Mouse (Mus musculus) erythroid progenitor cell, adult 5-6 weeks (primary cell): ENCODE data around the gene Cbfb. TPM values are rescaled to one million over a fixed set of nuclear protein-coding genes. Genes with fewer than 3 reads are reported as not detected.

ENCODE experiments used
- ATAC-seq: replicated peaks from 2 replicates; pipeline ENCODE4 v1.8.0; 2016; ENCODE audit warnings: moderate number of reproducible peaks, mild to moderate bottlenecking, moderate TSS enrichment, inconsistent platforms; ENCODE audit not compliant: poor library complexity, low FRiP score, severe bottlenecking
- total RNA-seq, 2 experiments: library from RNA; stranded (forward) in 1 of 2; stranded (reverse) in 1 of 2; fragments of 150-400 nt in 1 of 2; fragments of 186-747, 209-891 nt in 1 of 2; gene quantifications; 2 replicates each; pipeline versions ENCODE4 v1.2.3 to v1.2.4; 2015 to 2017; ENCODE audit warnings: low replicate concordance in 2 of 2

Cbfb gene
- total RNA-seq, 2 experiments from 2014 or later = 29.3 to 34.4 TPM

- ATAC-seq = no peak
These were observed 62.9 kb downstream of the Cbfb start for GRCm38 (mm10) chr8:105233126-105233935.

- no peak for ATAC-seq
These were observed 64.7 kb downstream of the Cbfb start for GRCm38 (mm10) chr8:105235206-105235605.

- no peak for ATAC-seq
These were observed 67.1 kb downstream of the Cbfb start for GRCm38 (mm10) chr8:105237442-105238142.

DNA sequence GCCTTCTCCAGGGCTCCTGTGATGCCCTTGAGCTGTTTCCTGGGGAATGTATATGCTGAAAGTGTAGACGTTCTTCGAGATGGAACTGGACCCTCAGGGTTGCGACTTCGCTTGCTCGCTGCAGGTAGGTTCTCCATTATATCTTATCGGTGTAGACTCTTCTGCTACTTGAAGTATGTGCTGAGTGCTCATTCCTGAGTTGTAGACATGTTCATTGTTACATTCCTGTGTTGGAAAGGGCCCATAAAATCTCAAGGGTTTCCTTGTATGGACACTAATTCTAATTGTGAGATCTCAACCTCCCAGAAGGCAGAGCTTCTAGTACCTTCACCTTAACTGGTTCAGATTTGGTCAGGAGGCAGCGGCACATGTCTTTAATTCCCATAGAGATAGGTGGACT, 70.5 kb downstream of the Cbfb start:
- no peak for ATAC-seq

DNA sequence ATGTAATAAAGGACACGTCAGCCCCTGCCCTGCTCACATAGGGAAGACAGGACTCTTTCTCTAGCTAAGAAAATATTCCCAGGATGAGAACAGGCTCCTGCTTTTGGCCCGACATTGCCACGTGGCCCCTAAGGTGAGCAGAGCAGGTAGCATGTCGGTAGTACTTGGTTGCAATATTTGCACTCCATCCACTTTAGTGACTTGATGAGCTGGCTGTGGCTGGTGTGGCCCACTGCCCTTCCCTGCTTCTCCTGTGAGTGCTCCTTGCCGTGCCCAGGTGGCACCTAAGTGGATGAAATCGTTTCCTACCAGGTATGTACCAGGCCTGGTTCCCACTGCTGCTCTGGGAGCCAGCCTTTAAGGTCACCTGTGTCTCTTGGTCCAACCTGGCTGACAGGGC, 81.5 kb downstream of the Cbfb start:
- no peak for ATAC-seq

- no peak for ATAC-seq
These were observed 82.4 kb downstream of the Cbfb start for GRCm38 (mm10) chr8:105252680-105253537.

- no peak for ATAC-seq
These were observed 83.3 kb downstream of the Cbfb start for GRCm38 (mm10) chr8:105253766-105254151.

DNA sequence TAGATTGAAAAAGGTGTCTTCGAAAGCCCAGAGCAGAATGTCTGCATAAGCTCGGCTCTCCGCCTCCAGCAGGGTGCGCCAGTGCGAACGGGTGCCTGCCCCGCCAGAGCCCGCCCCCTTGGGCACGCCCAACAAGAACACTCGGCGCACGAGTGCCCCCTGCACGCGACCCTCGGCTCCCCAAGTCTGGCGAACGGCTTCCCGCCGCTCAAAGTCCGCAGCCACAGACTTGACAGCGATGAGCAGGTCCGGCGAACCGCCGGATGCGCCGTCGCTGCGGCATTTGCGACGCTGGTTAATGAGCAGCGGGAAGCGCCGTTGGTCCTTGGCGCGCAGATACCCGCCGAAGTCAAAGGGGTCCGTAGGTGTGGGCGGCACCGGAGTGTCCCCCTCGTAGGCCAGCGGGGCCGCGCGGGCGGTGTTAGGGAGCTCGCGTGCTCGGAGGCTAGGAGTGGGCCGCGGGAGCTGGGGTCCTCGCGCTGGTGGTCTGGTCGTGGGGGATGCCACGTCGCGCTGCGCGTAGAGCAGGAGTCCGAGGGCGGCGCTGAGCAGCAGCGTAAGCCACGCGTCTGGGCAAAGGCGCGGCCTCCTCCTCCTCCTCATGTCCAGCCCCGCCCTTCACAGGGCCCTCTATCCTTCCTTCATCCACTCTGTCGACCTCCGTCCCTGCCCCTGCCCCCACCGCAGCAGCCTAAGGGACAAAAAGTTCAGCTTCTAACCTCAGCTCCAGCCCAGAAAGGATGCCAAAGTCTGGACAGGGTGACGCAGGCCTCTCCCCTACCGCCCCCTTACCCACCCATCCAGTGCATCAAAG, 83.9 kb downstream of the Cbfb start:
- ATAC-seq = peak; percentile 84

DNA sequence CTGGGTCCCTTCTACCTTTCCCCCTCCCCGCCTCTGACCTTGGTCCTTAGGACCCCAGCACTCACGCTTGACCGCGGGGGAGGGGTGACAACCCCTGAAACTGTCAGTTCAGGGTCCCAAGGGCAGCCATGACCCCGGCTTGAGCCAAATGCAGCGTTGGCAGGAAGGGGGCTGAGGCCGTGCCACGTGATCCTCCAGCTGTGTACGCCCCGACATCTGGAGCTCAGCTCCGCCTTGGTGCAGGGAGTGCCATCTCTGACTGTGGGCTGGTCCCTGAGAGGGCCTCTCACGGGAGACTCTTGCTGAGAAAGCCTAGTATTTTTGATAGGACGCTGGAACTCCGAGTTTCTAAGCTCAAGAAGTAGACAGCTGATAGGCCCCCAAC, 84.5 kb downstream of the Cbfb start, which contains the start of gene B3gnt9:
TSS of gene B3gnt9 (minus strand) at position 188 of the 385 bp plus-strand sequence.
- ATAC-seq = peak; percentile 74

GRCm38 (mm10) chr8:105257318-105258114, 87.0 kb downstream of the Cbfb start:
- no peak for ATAC-seq

DNA sequence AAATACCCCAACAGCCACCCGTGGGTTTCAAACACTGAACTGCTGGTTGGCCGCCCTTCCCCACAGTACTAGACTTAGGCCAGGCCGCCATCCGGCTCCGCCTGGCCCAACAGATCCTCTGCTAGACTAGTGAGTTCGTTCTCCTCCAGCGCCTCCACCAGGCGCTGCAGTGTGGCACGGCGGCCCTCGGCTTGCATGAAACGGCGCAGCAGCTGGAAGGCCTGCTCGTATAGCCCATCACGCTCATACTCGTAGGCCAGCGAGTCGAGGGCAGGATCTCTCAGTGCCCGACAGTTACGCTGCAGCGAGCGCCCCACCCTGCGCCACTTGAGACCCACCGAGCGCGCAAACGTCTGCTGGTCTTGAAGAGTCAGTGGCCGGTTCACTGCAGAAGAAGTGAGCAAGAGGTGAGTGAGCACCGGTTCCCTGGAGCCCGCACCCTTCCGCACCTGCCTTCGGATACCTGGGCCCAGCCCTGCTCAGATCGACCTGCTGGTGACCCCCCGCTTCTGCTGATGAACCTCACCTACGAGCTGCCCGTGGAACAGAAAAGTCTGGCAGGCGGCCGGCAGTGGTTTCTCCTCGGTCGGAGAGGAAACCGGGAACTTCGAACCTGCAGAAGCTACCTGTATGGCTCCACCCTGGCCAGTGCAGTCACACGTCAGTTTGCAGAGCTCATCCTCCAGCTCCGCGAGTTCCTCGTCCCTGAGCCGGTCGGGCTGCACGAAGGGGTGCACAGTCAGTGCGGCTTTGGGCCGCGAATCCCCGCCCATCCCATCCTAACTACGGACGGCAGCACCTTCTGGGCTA, 88.6 kb downstream of the Cbfb start:
- no peak for ATAC-seq

DNA sequence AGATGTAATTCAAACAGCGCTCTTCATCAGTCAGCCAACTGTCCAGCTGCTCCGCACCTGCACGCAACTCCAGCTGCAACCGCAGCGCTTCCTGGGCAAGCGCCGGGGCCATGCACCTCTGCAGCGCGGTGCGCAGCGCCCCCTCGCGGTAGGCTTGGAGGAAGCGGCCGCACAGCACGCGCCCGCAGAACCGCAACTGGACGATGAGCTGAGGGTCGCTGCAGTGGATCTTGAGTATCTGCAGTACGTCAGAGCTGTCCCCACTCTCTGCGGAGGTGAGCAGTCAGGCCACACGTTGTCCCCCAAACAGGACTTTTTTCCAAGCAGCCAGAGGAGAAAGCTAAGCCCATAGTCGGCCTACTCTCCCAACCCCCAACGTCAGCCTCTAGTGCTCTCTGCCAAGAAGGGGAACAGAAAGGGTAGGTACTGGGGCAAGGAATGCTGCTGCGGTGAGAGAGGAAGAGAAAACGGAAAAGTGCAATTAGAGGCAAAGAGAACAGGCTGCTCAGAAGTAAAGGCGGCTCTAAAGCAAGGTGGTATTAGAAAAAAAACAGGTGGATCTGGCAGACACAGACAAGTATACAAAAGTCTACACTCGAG, 89.3 kb downstream of the Cbfb start:
- peak; percentile 59 for ATAC-seq

- no peak for ATAC-seq
These were observed 90.1 kb downstream of the Cbfb start for GRCm38 (mm10) chr8:105260371-105261099.

DNA sequence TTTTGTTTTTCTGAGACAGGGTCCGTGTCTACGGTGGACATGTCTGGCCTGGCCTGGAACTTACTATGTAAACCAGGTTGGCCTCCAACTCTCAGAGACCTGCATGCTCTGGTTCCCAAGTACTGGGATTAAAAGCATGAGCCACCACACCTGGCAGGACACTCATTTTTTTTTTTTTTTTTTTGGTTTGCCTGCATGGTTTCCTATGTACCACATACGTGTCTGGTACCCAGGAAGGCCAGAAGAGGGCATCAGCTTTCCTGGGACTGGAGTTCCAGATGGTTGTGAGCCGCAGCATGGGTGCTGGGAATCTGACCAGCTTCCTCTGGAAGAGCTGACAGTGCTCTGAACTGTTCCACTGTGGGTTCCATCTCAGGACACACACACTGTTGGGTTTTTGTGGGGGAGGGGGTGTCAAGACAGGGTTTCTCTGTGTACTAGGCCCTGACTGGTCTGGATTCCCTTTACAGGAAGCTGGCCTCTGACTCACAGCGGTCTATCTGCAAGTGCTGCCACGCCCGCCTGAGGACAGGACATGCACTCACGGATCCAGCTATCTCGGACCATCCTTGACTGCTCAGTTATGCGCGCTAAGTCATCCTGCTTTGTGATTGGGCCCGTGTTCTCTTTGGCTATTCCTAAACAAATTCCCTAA, 91.0 kb downstream of the Cbfb start:
- no peak for ATAC-seq

DNA sequence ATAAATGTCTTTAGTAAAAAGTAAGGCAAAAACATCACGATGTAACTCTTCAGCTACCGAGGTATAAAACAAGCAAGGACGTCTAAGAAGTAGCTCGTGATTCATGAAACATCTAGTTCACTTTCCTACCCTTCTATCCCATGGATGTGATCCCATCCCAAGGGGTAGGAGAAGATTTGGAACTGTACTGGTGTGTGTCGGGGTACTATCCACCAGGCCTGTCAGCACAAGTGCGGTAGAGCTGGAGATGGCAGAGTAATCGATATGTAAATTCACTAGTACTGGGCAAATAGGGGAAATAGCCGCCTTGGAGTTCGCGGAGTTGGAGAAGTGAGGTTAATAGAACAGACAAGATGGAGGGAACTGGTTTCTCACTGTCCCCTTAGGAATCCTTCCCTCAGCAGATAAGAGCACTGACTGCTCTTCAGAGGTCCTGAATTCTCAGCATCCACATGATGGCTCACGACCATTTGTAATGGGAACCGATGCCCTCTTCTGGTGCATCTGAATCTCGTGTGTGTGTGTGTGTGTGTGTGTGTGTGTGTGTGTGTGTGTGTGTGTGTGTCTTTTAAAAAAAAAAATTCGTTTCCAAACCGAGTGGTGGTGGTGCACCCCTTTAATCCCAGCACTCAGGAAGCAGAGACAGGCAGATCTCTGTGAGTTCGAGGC, 92.9 kb downstream of the Cbfb start:
- no peak for ATAC-seq
